Mouse (Mus musculus): ENCODE results near the gene Olfr1151. TPM values are rescaled to one million over a fixed set of nuclear protein-coding genes. Genes with fewer than 3 reads are reported as not detected.

Olfr1151 gene
- not detected for polyA plus RNA-seq (2014; fragmentation: Illumina TruSeq; extraction: RNeasy Lipid Tissue Mini Kit (QIAGEN cat#74804); ENCODE audit: low read depth, low replicate concordance)

DNA sequence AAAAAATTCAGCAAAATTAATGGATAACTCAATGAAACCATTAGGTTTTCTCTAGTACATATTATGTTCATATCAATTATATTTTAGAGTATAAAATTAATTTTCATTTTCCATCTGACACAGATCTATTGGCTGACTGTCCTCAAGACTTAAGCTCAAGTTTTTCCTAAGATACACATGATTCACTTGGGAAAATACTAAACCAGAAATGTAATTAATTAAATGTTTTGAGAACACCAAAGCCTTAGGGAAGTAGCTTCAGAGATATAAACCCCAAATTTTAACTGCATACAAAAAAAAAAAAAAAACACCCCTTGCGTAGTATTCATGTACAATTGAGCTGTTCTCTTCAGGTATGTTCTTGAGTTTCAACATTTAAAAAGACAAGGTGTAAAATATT, at the start of gene Olfr1151:
Gene Olfr1151 (plus strand): TSS at position 301 of the 400 bp plus-strand sequence.

GRCm38 (mm10) chr2:87809522-87809921, 46.1 kb upstream of the Olfr1151 start, which contains the start of gene Olfr1145:
Gene Olfr1145, plus strand, starts transcription at chr2:87809822.

DNA sequence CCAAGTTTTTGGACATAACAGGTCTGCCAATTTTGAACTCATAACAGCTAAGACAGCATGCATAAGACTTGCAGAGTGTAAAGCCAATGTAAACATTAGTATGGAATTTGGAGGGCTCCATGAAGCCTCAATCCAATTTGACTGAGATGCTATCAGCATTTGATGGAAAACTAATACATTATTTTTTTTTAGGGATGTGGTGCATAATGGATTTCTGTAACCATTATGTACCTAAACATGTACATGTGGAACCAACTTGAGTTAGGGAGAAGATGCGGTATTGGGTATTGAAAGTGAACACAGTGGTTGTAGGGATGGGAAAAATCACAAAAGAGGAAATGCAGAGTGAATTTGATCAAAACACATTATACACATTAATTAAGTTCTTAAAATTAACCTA, 25.4 kb upstream of the Olfr1151 start, which contains the start of gene Olfr1148:
Gene Olfr1148 (plus strand): TSS at position 301 of the 400 bp plus-strand sequence.

DNA sequence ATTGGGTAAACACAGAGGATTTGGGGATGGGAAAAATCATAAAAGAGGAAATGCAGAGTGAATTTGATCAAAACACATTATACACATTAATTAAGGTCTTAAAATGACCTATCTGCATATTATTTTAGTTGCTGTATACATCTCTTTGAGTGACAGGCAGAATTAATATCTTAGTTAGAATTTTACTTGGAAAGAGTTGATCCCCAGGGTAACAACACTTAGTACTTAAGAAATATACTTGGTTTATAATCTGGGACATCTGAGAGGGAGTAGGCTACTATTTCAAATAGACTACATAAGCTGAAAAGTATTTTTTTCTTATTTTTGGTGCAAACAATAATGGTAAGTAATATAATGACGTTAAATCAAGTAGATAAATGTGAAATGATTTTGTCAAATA, 12.0 kb upstream of the Olfr1151 start, which contains the start of gene Olfr1150-ps1:
Gene Olfr1150-ps1 (plus strand): TSS at position 301 of the 400 bp plus-strand sequence.

GRCm38 (mm10) chr2:87866192-87866591, 10.5 kb downstream of the Olfr1151 start, which contains the start of gene Olfr1152:
Gene Olfr1152, plus strand, starts transcription at chr2:87866492.

DNA sequence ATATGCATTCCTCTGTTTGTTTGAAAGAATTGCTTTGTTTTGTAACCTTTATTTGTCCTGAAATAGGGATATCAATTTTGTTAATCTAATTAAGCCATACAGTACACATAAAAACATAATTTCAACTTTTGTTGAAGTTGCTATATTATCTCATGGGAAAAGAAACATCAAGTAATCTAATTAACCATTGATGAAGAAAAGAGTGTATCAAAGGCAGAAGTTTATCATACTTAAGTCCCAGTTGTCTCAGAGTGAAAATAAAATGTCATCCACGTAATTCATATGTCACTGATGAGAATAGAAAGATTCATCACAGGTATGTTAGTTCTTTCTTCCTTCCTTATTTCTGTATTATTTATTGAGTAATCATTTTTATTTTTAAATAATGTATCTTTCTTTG, 39.0 kb downstream of the Olfr1151 start, which contains the start of gene Olfr1153:
Gene Olfr1153 (plus strand): TSS at position 301 of the 400 bp plus-strand sequence.

DNA sequence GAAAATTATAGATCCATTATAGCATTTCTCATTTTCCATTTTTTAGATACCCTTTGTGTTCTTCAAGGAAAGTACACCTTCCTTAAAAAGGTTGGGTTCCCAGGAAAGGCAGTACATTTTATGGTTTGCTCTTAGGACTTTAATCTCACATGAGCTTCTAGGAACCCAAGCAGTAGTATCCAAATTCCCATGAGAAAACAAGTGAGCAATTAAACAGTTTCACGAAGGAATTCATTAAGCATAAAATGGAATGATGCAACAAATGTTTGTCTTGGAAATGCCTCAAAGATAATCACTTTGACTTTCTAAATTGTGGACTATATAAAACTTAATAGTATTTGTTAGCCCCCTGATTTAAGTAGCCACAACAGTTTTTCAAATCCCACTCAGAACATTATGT, 49.4 kb downstream of the Olfr1151 start, which contains the start of gene Olfr1154:
Gene Olfr1154 (minus strand): TSS at position 101 of the 400 bp plus-strand sequence.

Other genes starting within 250 kb of the Olfr1151 start
- not detected for gene Olfr1130, start 249.7 kb upstream of the Olfr1151 start, polyA plus RNA-seq (2014; fragmentation: Illumina TruSeq; extraction: RNeasy Lipid Tissue Mini Kit (QIAGEN cat#74804); ENCODE audit: low read depth, low replicate concordance)
- not detected for gene Olfr1131, start 228.8 kb upstream of the Olfr1151 start, polyA plus RNA-seq (2014; fragmentation: Illumina TruSeq; extraction: RNeasy Lipid Tissue Mini Kit (QIAGEN cat#74804); ENCODE audit: low read depth, low replicate concordance)
- gene Olfr1132, start 218.3 kb upstream of the Olfr1151 start, polyA plus RNA-seq (2014; fragmentation: Illumina TruSeq; extraction: RNeasy Lipid Tissue Mini Kit (QIAGEN cat#74804); ENCODE audit: low read depth, low replicate concordance) = not detected
- gene Olfr1133, start 208.5 kb upstream of the Olfr1151 start, polyA plus RNA-seq (2014; fragmentation: Illumina TruSeq; extraction: RNeasy Lipid Tissue Mini Kit (QIAGEN cat#74804); ENCODE audit: low read depth, low replicate concordance) = not detected
- not detected for gene Olfr1134, start 197.4 kb upstream of the Olfr1151 start, polyA plus RNA-seq (2014; fragmentation: Illumina TruSeq; extraction: RNeasy Lipid Tissue Mini Kit (QIAGEN cat#74804); ENCODE audit: low read depth, low replicate concordance)
- not detected for gene Olfr1135, start 182.2 kb upstream of the Olfr1151 start, polyA plus RNA-seq (2014; fragmentation: Illumina TruSeq; extraction: RNeasy Lipid Tissue Mini Kit (QIAGEN cat#74804); ENCODE audit: low read depth, low replicate concordance)
- gene Olfr1136, start 161.9 kb upstream of the Olfr1151 start, polyA plus RNA-seq (2014; fragmentation: Illumina TruSeq; extraction: RNeasy Lipid Tissue Mini Kit (QIAGEN cat#74804); ENCODE audit: low read depth, low replicate concordance) = not detected
- gene Olfr1137, start 142.7 kb upstream of the Olfr1151 start, polyA plus RNA-seq (2014; fragmentation: Illumina TruSeq; extraction: RNeasy Lipid Tissue Mini Kit (QIAGEN cat#74804); ENCODE audit: low read depth, low replicate concordance) = not detected
- gene Olfr1138, start 115.9 kb upstream of the Olfr1151 start, polyA plus RNA-seq (2014; fragmentation: Illumina TruSeq; extraction: RNeasy Lipid Tissue Mini Kit (QIAGEN cat#74804); ENCODE audit: low read depth, low replicate concordance) = not detected
- not detected for gene Olfr1140, start 112.1 kb upstream of the Olfr1151 start, polyA plus RNA-seq (2014; fragmentation: Illumina TruSeq; extraction: RNeasy Lipid Tissue Mini Kit (QIAGEN cat#74804); ENCODE audit: low read depth, low replicate concordance)
- gene Olfr1141, start 101.9 kb upstream of the Olfr1151 start, polyA plus RNA-seq (2014; fragmentation: Illumina TruSeq; extraction: RNeasy Lipid Tissue Mini Kit (QIAGEN cat#74804); ENCODE audit: low read depth, low replicate concordance) = not detected
- not detected for gene Olfr152, start 76.4 kb upstream of the Olfr1151 start, polyA plus RNA-seq (2014; fragmentation: Illumina TruSeq; extraction: RNeasy Lipid Tissue Mini Kit (QIAGEN cat#74804); ENCODE audit: low read depth, low replicate concordance)
- gene Olfr1143, start 55.3 kb upstream of the Olfr1151 start, polyA plus RNA-seq (2014; fragmentation: Illumina TruSeq; extraction: RNeasy Lipid Tissue Mini Kit (QIAGEN cat#74804); ENCODE audit: low read depth, low replicate concordance) = not detected
- gene Olfr1145, start 46.0 kb upstream of the Olfr1151 start, polyA plus RNA-seq (2014; fragmentation: Illumina TruSeq; extraction: RNeasy Lipid Tissue Mini Kit (QIAGEN cat#74804); ENCODE audit: low read depth, low replicate concordance) = not detected
- gene Olfr1148, start 25.3 kb upstream of the Olfr1151 start, polyA plus RNA-seq (2014; fragmentation: Illumina TruSeq; extraction: RNeasy Lipid Tissue Mini Kit (QIAGEN cat#74804); ENCODE audit: low read depth, low replicate concordance) = not detected
- gene Olfr1150-ps1, start 11.9 kb upstream of the Olfr1151 start, polyA plus RNA-seq (2014; fragmentation: Illumina TruSeq; extraction: RNeasy Lipid Tissue Mini Kit (QIAGEN cat#74804); ENCODE audit: low read depth, low replicate concordance) = not detected
- gene Olfr1152, start 10.6 kb downstream of the Olfr1151 start, polyA plus RNA-seq (2014; fragmentation: Illumina TruSeq; extraction: RNeasy Lipid Tissue Mini Kit (QIAGEN cat#74804); ENCODE audit: low read depth, low replicate concordance) = not detected
- not detected for gene Olfr1153, start 39.1 kb downstream of the Olfr1151 start, polyA plus RNA-seq (2014; fragmentation: Illumina TruSeq; extraction: RNeasy Lipid Tissue Mini Kit (QIAGEN cat#74804); ENCODE audit: low read depth, low replicate concordance)
- not detected for gene Olfr1154, start 49.3 kb downstream of the Olfr1151 start, polyA plus RNA-seq (2014; fragmentation: Illumina TruSeq; extraction: RNeasy Lipid Tissue Mini Kit (QIAGEN cat#74804); ENCODE audit: low read depth, low replicate concordance)
- not detected for gene Olfr1155, start 89.3 kb downstream of the Olfr1151 start, polyA plus RNA-seq (2014; fragmentation: Illumina TruSeq; extraction: RNeasy Lipid Tissue Mini Kit (QIAGEN cat#74804); ENCODE audit: low read depth, low replicate concordance)
- not detected for gene Olfr1156, start 97.2 kb downstream of the Olfr1151 start, polyA plus RNA-seq (2014; fragmentation: Illumina TruSeq; extraction: RNeasy Lipid Tissue Mini Kit (QIAGEN cat#74804); ENCODE audit: low read depth, low replicate concordance)
- not detected for gene Olfr1157, start 112.4 kb downstream of the Olfr1151 start, polyA plus RNA-seq (2014; fragmentation: Illumina TruSeq; extraction: RNeasy Lipid Tissue Mini Kit (QIAGEN cat#74804); ENCODE audit: low read depth, low replicate concordance)
- not detected for gene Olfr74, start 118.8 kb downstream of the Olfr1151 start, polyA plus RNA-seq (2014; fragmentation: Illumina TruSeq; extraction: RNeasy Lipid Tissue Mini Kit (QIAGEN cat#74804); ENCODE audit: low read depth, low replicate concordance)
- not detected for gene Olfr1158, start 134.3 kb downstream of the Olfr1151 start, polyA plus RNA-seq (2014; fragmentation: Illumina TruSeq; extraction: RNeasy Lipid Tissue Mini Kit (QIAGEN cat#74804); ENCODE audit: low read depth, low replicate concordance)
- gene Olfr1160, start 152.4 kb downstream of the Olfr1151 start, polyA plus RNA-seq (2014; fragmentation: Illumina TruSeq; extraction: RNeasy Lipid Tissue Mini Kit (QIAGEN cat#74804); ENCODE audit: low read depth, low replicate concordance) = not detected
- gene Olfr1161, start 166.9 kb downstream of the Olfr1151 start, polyA plus RNA-seq (2014; fragmentation: Illumina TruSeq; extraction: RNeasy Lipid Tissue Mini Kit (QIAGEN cat#74804); ENCODE audit: low read depth, low replicate concordance) = not detected
- not detected for gene Olfr73, start 181.8 kb downstream of the Olfr1151 start, polyA plus RNA-seq (2014; fragmentation: Illumina TruSeq; extraction: RNeasy Lipid Tissue Mini Kit (QIAGEN cat#74804); ENCODE audit: low read depth, low replicate concordance)
- gene Olfr1162, start 195.3 kb downstream of the Olfr1151 start, polyA plus RNA-seq (2014; fragmentation: Illumina TruSeq; extraction: RNeasy Lipid Tissue Mini Kit (QIAGEN cat#74804); ENCODE audit: low read depth, low replicate concordance) = not detected
- not detected for gene Olfr1163, start 216.0 kb downstream of the Olfr1151 start, polyA plus RNA-seq (2014; fragmentation: Illumina TruSeq; extraction: RNeasy Lipid Tissue Mini Kit (QIAGEN cat#74804); ENCODE audit: low read depth, low replicate concordance)
- not detected for gene Olfr1164, start 238.1 kb downstream of the Olfr1151 start, polyA plus RNA-seq (2014; fragmentation: Illumina TruSeq; extraction: RNeasy Lipid Tissue Mini Kit (QIAGEN cat#74804); ENCODE audit: low read depth, low replicate concordance)